Mouse (Mus musculus) intestine, embryonic 16.5 days (tissue): Measurements from ENCODE around the gene Ak8. TPM values are rescaled to one million over a fixed set of nuclear protein-coding genes. Genes with fewer than 3 reads are reported as not detected.
A peak's percentile ranks its signal among the peaks of the same experiment; 100 is the strongest.

Experiments
- ATAC-seq: fragments of 200-750 bp; cut with Nextera tagmentation; 2 replicates; pipeline ENCODE4 v1.8.0; 2017; ENCODE audit warnings: moderate TSS enrichment, moderate library complexity
- H3K27ac ChIP-seq: fragments of 300-500 bp; sonication (generic); 2 replicates; pipeline ENCODE4 v1.5.1; 2014; ENCODE audit warnings: mild to moderate bottlenecking, low read length
- H3K27me3 ChIP-seq: fragments of 300-500 bp; sonication (generic); replicated peaks from 2 replicates; pipeline ENCODE4 v1.6.1; 2014; ENCODE audit warnings: low read length, control low read depth, mixed read lengths; ENCODE audit not compliant: control insufficient read depth, insufficient read depth
- H3K36me3 ChIP-seq: fragments of 300-500 bp; sonication (generic); 2 replicates; pipeline ENCODE4 v1.6.1; 2014; ENCODE audit warnings: low read length, control low read depth; ENCODE audit not compliant: control insufficient read depth, insufficient read depth
- H3K4me1 ChIP-seq: fragments of 300-500 bp; sonication (generic); 2 replicates; pipeline ENCODE4 v1.6.1; 2014; ENCODE audit warnings: low read length, control low read depth, mixed read lengths; ENCODE audit not compliant: control insufficient read depth, insufficient read depth
- H3K4me2 ChIP-seq: fragments of 300-500 bp; sonication (generic); 2 replicates; pipeline ENCODE4 v1.6.1; 2014; ENCODE audit warnings: low read depth, low read length, control low read depth
- H3K4me3 ChIP-seq: fragments of 300-500 bp; sonication (generic); 2 replicates; pipeline ENCODE4 v1.5.1; 2014; ENCODE audit warnings: mild to moderate bottlenecking, low read length
- H3K9ac ChIP-seq: fragments of 300-500 bp; sonication (generic); 2 replicates; pipeline ENCODE4 v1.6.1; 2014; ENCODE audit warnings: low read depth, low read length
- H3K9me3 ChIP-seq: fragments of 300-500 bp; sonication (generic); 2 replicates; pipeline ENCODE4 v1.6.1; 2016; ENCODE audit warnings: low read length, control low read depth; ENCODE audit not compliant: control insufficient read depth
- WGBS: fragments of 180-500 bp; shearing (Covaris S2); extraction: QIAGEN DNeasy Blood & Tissue Kit; methylation state at CpG from one replicate; pipeline ENCODE4 v1.1.7; 2014; 5-methylcytosine and 5-hydroxymethylcytosine counted together
- polyA plus RNA-seq: library from polyadenylated mRNA; unstranded; fragments of >200 nt; fragmentation: Nextera tagmentation; extraction: Ambion mirVana; gene quantifications from 2 replicates; pipeline ENCODE4 v1.2.1, GENCODE M21; 2015

Ak8 gene
- 0.22 and 0.35 TPM in 2 replicates for polyA plus RNA-seq

DNA sequence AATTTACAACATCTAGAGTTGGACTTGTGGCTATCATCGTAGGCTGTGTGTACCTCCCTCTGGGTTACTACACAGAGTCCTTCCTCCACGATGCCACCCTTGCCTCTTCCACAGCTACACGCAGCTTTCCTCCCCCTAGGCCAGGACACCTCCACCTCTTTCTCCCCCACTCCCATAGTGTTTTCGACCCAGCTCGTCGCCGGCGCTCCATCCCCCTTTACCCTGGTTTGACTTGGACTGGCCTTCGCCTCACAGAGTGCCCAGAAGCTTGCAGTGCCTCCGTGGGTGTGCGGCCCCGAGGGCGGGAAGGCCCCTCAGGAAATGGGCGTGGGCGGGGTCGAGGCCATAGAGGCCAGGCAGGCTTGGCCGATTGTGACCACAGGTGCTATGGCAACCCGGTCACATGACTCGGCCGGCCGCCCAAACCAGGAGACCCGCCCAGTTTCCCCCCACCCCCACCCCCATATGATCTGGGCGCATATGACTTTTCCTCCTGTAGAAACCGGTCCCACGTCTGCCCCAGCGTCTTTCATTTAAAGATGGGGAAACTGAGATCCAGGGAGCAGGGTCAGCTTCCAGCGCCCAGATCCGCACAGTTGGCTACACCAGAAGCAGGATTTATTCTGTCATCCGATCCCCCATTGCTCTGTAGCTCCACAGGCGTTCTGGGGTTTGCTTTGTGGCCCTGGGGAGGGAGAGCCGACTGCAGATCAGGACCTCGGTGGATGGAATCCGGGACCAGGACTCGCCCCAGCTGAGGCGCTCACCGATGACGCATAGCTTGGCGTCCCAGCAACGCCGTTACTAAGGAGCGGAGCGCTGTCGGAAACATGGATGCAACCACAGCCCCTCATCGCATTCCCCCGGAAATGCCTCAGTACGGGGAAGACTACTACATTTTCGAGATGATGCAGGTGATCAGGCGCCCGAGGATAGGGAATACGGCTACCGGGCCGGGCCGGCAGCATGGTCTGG lies at the start of gene Ak8, which contains the start of gene Spaca9:
Gene Ak8, plus strand, starts transcription at position 804 of the 975 bp plus-strand sequence.
Gene Spaca9, minus strand, starts transcription at position 367 of the 975 bp plus-strand sequence.
- Histone ChIP-seq H3K9me3 (no peaks in the 10 kb centered on the region), H3K27me3 (no peaks in the 10 kb centered on the region), H3K9ac (peak within 1 kb of the TSS; percentile 74), H3K4me2 (peak within 1 kb of the TSS; percentile 85), H3K4me1 (peaks cover 8% of the 10 kb centered on the region), H3K36me3 (no peaks in the 10 kb centered on the region), H3K4me3 (peak within 1 kb of the TSS; percentile 67), H3K27ac (no peak within 1 kb of the TSS)
- ATAC-seq: peak; percentile 85
- WGBS: 1% methylated on average over 53 of the region's 53 CpGs

DNA sequence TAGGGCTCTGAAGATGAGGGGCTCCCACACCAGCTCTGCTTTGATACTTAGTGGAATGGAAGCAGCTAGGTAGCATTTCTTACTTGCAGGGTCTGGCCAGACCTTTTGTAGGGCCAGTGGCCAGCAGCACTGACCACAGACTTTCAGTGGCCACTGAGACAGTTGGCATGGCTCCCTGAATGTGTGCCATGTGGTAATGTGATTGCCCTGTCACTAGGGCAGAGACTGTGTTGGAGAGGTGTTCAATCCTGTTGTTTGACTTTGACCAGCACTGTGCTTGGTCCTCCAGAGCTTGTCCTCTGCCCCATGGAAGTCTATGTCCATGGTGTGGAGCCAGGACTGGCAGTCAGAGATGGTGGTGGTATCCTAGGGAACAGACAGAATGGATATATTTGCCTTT lies 49.4 kb upstream of the Ak8 start:
- Histone ChIP-seq H3K4me2 (no peak overlapping the region), H3K27ac (no peak overlapping the region), H3K4me1 (no peaks in the 10 kb centered on the region), H3K27me3 (no peaks in the 10 kb centered on the region), H3K36me3 (peaks cover 7% of the 10 kb centered on the region), H3K9me3 (no peaks in the 10 kb centered on the region), H3K4me3 (no peak overlapping the region), H3K9ac (no peak overlapping the region)
- ATAC-seq: no peak

DNA sequence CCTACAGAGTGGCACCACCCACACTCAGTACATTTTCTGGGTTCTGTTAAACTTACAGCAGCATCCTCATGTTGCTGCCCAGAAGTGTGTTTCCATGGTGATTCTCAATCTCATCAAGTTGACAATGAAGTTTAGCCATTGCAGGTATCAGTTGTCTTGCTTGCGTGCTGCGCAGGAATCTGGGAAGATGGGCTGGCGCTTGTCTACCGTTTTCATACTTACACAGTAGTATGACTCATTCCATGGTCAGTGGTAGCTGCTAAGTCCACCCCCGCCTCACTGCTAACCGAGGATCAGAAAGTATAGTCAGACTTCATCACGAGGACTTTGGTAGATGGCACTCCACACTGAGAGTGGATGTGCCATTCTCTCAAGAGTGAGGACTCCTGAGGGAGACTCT lies 46.6 kb upstream of the Ak8 start:
- H3K4me1 ChIP-seq: no peaks in the 10 kb centered on the region
- H3K36me3 ChIP-seq: peaks cover 7% of the 10 kb centered on the region
- H3K4me2 ChIP-seq: no peak overlapping the region
- H3K9me3 ChIP-seq: no peaks in the 10 kb centered on the region
- ATAC-seq: no peak
- no peaks in the 10 kb centered on the region for H3K27me3 ChIP-seq
- no peak overlapping the region for H3K27ac ChIP-seq
- H3K9ac ChIP-seq: no peak overlapping the region
- WGBS: 95% methylated on average over 7 of the region's 7 CpGs
- H3K4me3 ChIP-seq: no peak overlapping the region

DNA sequence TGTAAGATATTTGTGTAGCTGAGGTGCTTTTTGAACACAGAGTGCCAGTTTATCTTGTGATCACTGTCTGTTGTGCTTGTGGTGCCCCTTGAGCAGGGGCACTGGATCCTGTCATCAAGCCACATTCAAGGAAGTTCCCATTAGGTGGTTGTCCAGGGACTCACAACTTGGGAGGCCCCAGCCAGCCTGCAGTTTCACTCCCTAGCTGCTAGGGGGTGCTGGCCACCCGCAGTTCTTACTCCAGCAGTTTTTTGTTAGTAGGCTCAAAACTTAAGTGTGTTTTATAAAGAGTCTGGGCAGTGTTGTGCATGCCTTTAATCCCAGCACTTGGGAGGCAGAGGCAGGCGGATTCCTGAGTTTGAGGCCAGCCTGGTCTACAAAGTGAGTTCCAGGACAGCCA lies 45.7 kb upstream of the Ak8 start:
- Histone ChIP-seq H3K4me1 (no peaks in the 10 kb centered on the region), H3K4me3 (no peak overlapping the region), H3K27me3 (no peaks in the 10 kb centered on the region), H3K9ac (no peak overlapping the region), H3K36me3 (peaks cover 7% of the 10 kb centered on the region), H3K9me3 (no peaks in the 10 kb centered on the region), H3K27ac (no peak overlapping the region), H3K4me2 (no peak overlapping the region)
- ATAC-seq: no peak
- WGBS: 58% methylated on average over 2 of the region's 2 CpGs

GRCm38 (mm10) chr2:28656216-28656615 lies 43.7 kb upstream of the Ak8 start:
- H3K27ac ChIP-seq: no peak overlapping the region
- 79% methylated on average over 8 of the region's 8 CpGs for WGBS
- H3K4me2 ChIP-seq: no peak overlapping the region
- H3K9me3 ChIP-seq: no peaks in the 10 kb centered on the region
- ATAC-seq: no peak
- H3K4me1 ChIP-seq: no peaks in the 10 kb centered on the region
- no peak overlapping the region for H3K9ac ChIP-seq
- H3K36me3 ChIP-seq: peaks cover 7% of the 10 kb centered on the region
- no peak overlapping the region for H3K4me3 ChIP-seq
- no peaks in the 10 kb centered on the region for H3K27me3 ChIP-seq

DNA sequence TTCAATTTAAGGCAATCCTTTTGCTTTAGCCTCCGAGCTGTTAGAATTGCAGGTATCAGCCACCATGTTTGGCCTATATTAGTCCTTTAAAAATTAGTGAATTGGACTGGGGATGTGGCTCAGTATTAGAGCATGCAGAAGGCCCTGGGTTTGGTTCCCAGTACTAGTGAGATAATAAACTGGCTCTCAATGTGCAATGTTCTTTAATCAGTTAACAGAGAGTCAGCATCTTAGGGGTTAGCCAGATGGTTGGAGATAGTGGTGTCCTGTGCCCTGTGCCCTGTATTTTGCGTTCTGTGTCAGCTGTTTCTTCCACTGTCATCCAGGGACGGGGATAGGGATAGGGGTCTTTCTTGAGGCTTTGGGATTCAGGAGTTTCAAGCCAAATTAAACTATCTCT lies 37.1 kb upstream of the Ak8 start:
- H3K27me3 ChIP-seq: no peaks in the 10 kb centered on the region
- H3K4me1 ChIP-seq: no peaks in the 10 kb centered on the region
- no peak overlapping the region for H3K4me2 ChIP-seq
- WGBS: 90% methylated on average over 3 of the region's 3 CpGs
- ATAC-seq: no peak
- no peak overlapping the region for H3K4me3 ChIP-seq
- H3K9ac ChIP-seq: no peak overlapping the region
- H3K9me3 ChIP-seq: no peaks in the 10 kb centered on the region
- no peak overlapping the region for H3K27ac ChIP-seq
- H3K36me3 ChIP-seq: peaks cover 18% of the 10 kb centered on the region; the same call in 1 of the 2 replicates

DNA sequence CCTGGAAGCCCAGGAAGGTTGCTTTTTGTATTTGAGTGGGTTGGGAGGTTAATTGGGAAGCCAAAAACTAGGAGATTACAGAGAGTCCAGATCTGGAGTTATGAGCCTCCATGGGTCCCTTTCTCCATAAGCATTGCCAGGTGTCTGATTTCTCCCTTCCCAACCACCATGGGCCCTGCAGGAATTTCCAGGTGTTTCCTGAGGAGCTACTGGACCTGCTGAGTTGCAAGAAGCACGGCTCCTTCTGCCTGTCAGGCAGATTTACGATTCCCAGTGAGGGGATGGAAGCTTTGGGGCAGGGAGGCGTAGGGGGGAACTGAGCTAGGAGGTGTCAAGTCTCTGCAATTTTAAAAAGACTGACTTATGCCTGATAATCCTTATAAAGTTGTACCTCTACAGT lies 34.1 kb upstream of the Ak8 start:
- 64% methylated on average over 3 of the region's 3 CpGs for WGBS
- Histone ChIP-seq H3K27ac (no peak overlapping the region), H3K4me3 (no peak overlapping the region), H3K4me1 (no peaks in the 10 kb centered on the region), H3K9me3 (no peaks in the 10 kb centered on the region), H3K4me2 (no peak overlapping the region), H3K27me3 (no peaks in the 10 kb centered on the region), H3K36me3 (peaks cover 18% of the 10 kb centered on the region; the same call in 1 of the 2 replicates), H3K9ac (no peak overlapping the region)
- ATAC-seq: no peak

GRCm38 (mm10) chr2:28671438-28671837 lies 28.5 kb upstream of the Ak8 start:
- Histone ChIP-seq H3K27me3 (no peaks in the 10 kb centered on the region), H3K27ac (no peak overlapping the region), H3K4me2 (no peak overlapping the region), H3K9me3 (no peaks in the 10 kb centered on the region), H3K4me1 (no peaks in the 10 kb centered on the region), H3K36me3 (peaks cover 6% of the 10 kb centered on the region; the same call in 1 of the 2 replicates), H3K9ac (no peak overlapping the region), H3K4me3 (no peak overlapping the region)
- 96% methylated on average over 2 of the region's 2 CpGs for WGBS
- no peak for ATAC-seq

DNA sequence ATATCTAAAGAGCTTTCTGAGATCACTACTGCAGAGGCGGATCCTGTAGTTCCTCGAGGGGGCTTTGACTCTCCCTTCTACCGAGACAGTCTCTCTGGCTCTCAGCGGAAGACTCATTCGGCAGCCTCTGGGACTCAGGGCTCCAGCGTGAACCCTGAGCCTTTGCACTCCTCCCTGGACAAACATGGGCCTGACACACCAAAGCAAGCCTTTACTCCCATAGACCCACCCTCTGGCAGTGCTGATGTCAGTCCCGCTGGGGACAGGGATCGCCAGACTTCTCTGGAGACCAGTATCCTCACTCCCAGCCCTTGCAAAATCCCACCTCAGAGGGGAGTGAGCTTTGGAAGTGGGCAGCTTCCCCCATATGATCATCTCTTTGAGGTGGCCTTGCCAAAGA lies 24.0 kb upstream of the Ak8 start:
- no peak overlapping the region for H3K4me3 ChIP-seq
- H3K9me3 ChIP-seq: no peaks in the 10 kb centered on the region
- H3K36me3 ChIP-seq: 0 out of 2 replicates have a peak, but pooled peaks cover 3% of the 10 kb centered on the region
- H3K4me1 ChIP-seq: no peaks in the 10 kb centered on the region
- no peak overlapping the region for H3K27ac ChIP-seq
- H3K27me3 ChIP-seq: no peaks in the 10 kb centered on the region
- no peak overlapping the region for H3K9ac ChIP-seq
- ATAC-seq: 0 out of 2 replicates have a peak, but pooled peaks have one; percentile 26
- no peak overlapping the region for H3K4me2 ChIP-seq
- WGBS: 80% methylated on average over 8 of the region's 8 CpGs
